ENCODE assay signal across 16 mouse cellular contexts in genomic region chr7:83556488-83556887, GRCm38 (mm10). TPM values are rescaled to one million over a fixed set of nuclear protein-coding genes. Genes with fewer than 3 reads are reported as not detected.
"Had no signal": no experiment of that assay in that cellular context is flagged by ENCODE, and none has a peak within 500 bp of the region (broad histone marks: within the 10 kb centered on the region; RNA-seq: fewer than 3 reads in every experiment).

No protein-coding gene starts in this region.

- ATAC-seq: intestine, embryonic 15.5 days had no signal

- H3K36me3 ChIP-seq: intestine, embryonic 15.5 days; limb, embryonic 10.5 days; liver, embryonic 15.5 days; lung, embryonic 15.5 days; midbrain, embryonic 10.5 days; neural tube, embryonic 13.5 days had no signal

- H3K4me3 ChIP-seq: intestine, embryonic 15.5 days; left cerebral cortex, adult 2 months; limb, embryonic 10.5 days; liver, embryonic 15.5 days; lung, embryonic 15.5 days; midbrain, embryonic 10.5 days; neural tube, embryonic 13.5 days had no signal

- DNase-seq: kidney, postnatal 10 days; kidney, postnatal 4 days; midbrain, embryonic 14.5 days; retina, postnatal 1 day; right cerebral cortex, postnatal 4 days; spleen, adult 18-20 months; thymus, adult 18-20 months; thymus, postnatal 25 days had no signal

- H3K27me3 ChIP-seq: intestine, embryonic 15.5 days; liver, embryonic 15.5 days; lung, embryonic 15.5 days; neural tube, embryonic 13.5 days had no signal

RNA-seq across cellular contexts. Expression of gene Tmc3, which starts 28.2 kb away (rescaled TPM):
- total RNA-seq: megakaryocyte, adult 5-6 weeks had no signal
